Mouse (Mus musculus): ENCODE measurements at regions not wholly inside any gene's neighbourhood (a gene's known extent, or its start where the extent isn't known, plus 50 kb on each side); places are given as distances from the start of the nearest gene placed in this dataset.

- H3K4me1 ChIP-seq (replicated peaks; ENCODE audit: control insufficient read depth, insufficient read depth): no peaks in the 10 kb centered on the region
- no peaks in the 10 kb centered on the region for H3K9me3 ChIP-seq (ENCODE audit: control insufficient read depth, low read length)
- H3K9ac ChIP-seq (ENCODE audit: low read length): no peak overlapping the region
- H3K36me3 ChIP-seq (ENCODE audit: control insufficient read depth, insufficient read depth, low read length): no peaks in the 10 kb centered on the region
- DNase-seq (ENCODE audit: low spot score) (no peak), ATAC-seq (ENCODE audit: low FRiP score, low TSS enrichment) (no peak)
- WGBS: 73% methylated on average over 6 of the region's 6 CpGs
- H3K27me3 ChIP-seq (ENCODE audit: control insufficient read depth, insufficient read depth, low read length): no peaks in the 10 kb centered on the region
- TF ChIP-seq CTCF (IDR thresholded peaks at IDR 0.05; ENCODE audit: low read depth) (no peak), EP300 (optimal IDR thresholded peaks at IDR 0.05) (no peak)
- no peak overlapping the region for H3K4me3 ChIP-seq (ENCODE audit: low read depth, low read length)
- H3K4me2 ChIP-seq (replicated peaks; ENCODE audit: low read depth): no peak overlapping the region
- H3K27ac ChIP-seq (replicated peaks): no peak overlapping the region
Measured at GRCm38 (mm10) chr10:110654070-110654469, 91.2 kb upstream of the E2f7 start.

DNA sequence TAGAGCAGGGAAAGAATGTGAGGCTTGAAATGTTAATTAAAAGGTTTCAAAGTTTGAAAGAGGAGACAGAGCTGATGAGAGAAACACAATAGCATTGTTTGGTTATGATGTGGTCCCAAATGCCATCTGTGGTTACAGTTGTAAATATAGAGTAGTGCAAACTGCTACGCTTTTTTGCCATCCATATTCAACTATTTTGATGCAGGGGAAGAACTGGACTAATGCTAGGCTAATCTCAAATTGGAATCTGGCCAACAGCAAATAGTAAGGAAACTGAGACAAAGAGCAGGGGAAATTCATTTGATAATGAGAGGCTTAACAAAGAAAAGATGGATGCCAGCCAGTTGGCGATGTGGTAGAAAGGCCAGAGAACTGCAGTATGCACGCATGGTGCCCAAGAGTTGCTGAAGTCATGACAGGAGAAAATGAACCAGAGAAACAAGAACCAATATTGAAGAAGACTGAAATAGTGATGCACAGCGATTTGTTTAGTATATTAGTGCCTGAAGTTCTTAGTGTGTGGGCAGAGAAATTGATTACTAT lies 87.0 kb upstream of the E2f7 start:
- ATAC-seq (ENCODE audit: low FRiP score, low TSS enrichment): no peak
- Histone ChIP-seq H3K9me3 (ENCODE audit: control insufficient read depth, low read length) (no peaks in the 10 kb centered on the region), H3K9ac (ENCODE audit: low read length) (no peak overlapping the region), H3K27me3 (ENCODE audit: control insufficient read depth, insufficient read depth, low read length) (no peaks in the 10 kb centered on the region), H3K36me3 (ENCODE audit: control insufficient read depth, insufficient read depth, low read length) (no peaks in the 10 kb centered on the region), H3K4me1 (replicated peaks; ENCODE audit: control insufficient read depth, insufficient read depth) (no peaks in the 10 kb centered on the region), H3K4me2 (replicated peaks; ENCODE audit: low read depth) (no peak overlapping the region), H3K4me3 (ENCODE audit: low read depth, low read length) (no peak overlapping the region), H3K27ac (replicated peaks) (no peak overlapping the region)
- no peak for TF ChIP-seq CTCF (IDR thresholded peaks at IDR 0.05; ENCODE audit: low read depth)
- TF ChIP-seq EP300 (optimal IDR thresholded peaks at IDR 0.05): no peak
- no peak for DNase-seq (ENCODE audit: low spot score)
- WGBS: 78% methylated on average over 4 of the region's 4 CpGs

DNA sequence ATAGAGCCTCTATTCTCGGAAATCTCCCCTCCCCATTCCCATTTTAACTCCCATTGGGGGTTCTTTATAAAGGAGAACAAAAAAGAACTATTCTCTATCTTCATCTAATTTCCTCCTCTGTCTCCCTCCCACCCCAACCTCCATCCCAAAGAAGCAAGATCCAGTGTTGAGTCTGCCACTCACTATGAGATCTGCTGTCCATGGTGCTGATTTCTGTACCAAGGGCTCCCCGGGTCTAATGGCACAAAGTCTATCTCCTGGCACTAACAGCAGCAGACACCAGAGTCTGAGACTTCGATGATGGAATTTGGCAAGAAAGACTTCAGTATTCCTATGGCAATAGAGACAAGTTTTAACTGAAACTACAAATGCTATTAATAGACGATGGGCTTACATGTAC lies 68.7 kb upstream of the E2f7 start:
- H3K4me1 ChIP-seq (replicated peaks; ENCODE audit: control insufficient read depth, insufficient read depth): no peaks in the 10 kb centered on the region
- ATAC-seq (ENCODE audit: low FRiP score, low TSS enrichment) (no peak), DNase-seq (ENCODE audit: low spot score) (peak; percentile 20)
- H3K4me2 ChIP-seq (replicated peaks; ENCODE audit: low read depth): no peak overlapping the region
- H3K27ac ChIP-seq (replicated peaks): no peak overlapping the region
- no peak for TF ChIP-seq CTCF (IDR thresholded peaks at IDR 0.05; ENCODE audit: low read depth)
- no peak for TF ChIP-seq EP300 (optimal IDR thresholded peaks at IDR 0.05)
- H3K9me3 ChIP-seq (ENCODE audit: control insufficient read depth, low read length): no peaks in the 10 kb centered on the region
- no peak overlapping the region for H3K9ac ChIP-seq (ENCODE audit: low read length)
- H3K4me3 ChIP-seq (ENCODE audit: low read depth, low read length): no peak overlapping the region
- no peaks in the 10 kb centered on the region for H3K36me3 ChIP-seq (ENCODE audit: control insufficient read depth, insufficient read depth, low read length)
- 58% methylated on average over 4 of the region's 4 CpGs for WGBS
- H3K27me3 ChIP-seq (ENCODE audit: control insufficient read depth, insufficient read depth, low read length): no peaks in the 10 kb centered on the region
